27 mouse cellular contexts compared by ENCODE assay signal in genomic region chr13:46040062-46040461, GRCm38 (mm10).
DNase-seq lines count a peak whose midpoint lies in the region; ATAC-seq and TF ChIP-seq lines count a peak whose summit lies in the region.
"Had no signal": no experiment of that assay in that cellular context is flagged by ENCODE, and none has a peak within 500 bp of the region (broad histone marks: within the 10 kb centered on the region; RNA-seq: fewer than 3 reads in every experiment).

No protein-coding gene starts in this region.

- H3K27ac ChIP-seq in hindbrain, postnatal 0 days: 0 out of 2 replicates have a peak overlapping the region, but pooled peaks have one; percentile 7
- no peak overlapping the region for H3K27ac ChIP-seq in hindbrain, embryonic 14.5 days
- 0 out of 2 replicates have a peak overlapping the region, but pooled peaks have one; percentile 82 for H3K27ac ChIP-seq in forebrain, embryonic 12.5 days
- peak overlapping the region; percentile 23; the same call in 1 of the 2 replicates for H3K27ac ChIP-seq in midbrain, embryonic 15.5 days
- H3K27ac ChIP-seq: embryonic facial prominence, embryonic 15.5 days; heart, adult 2 months; limb, embryonic 10.5 days; neural tube, embryonic 12.5 days had no signal

- no peak overlapping the region for H3K4me2 ChIP-seq in hindbrain, postnatal 0 days (ENCODE audit: low read depth, low read length)
- H3K4me2 ChIP-seq in hindbrain, embryonic 14.5 days (replicated peaks): no peak overlapping the region
- no peak overlapping the region for H3K4me2 ChIP-seq in forebrain, embryonic 12.5 days
- no peak overlapping the region for H3K4me2 ChIP-seq in midbrain, embryonic 15.5 days
- H3K4me2 ChIP-seq: embryonic facial prominence, embryonic 15.5 days; neural tube, embryonic 12.5 days had no signal

- no peaks in the 10 kb centered on the region for H3K9me3 ChIP-seq in hindbrain, postnatal 0 days (ENCODE audit: low read length)
- no peaks in the 10 kb centered on the region for H3K9me3 ChIP-seq in hindbrain, embryonic 14.5 days (ENCODE audit: control insufficient read depth, low read length)
- no peaks in the 10 kb centered on the region for H3K9me3 ChIP-seq in forebrain, embryonic 12.5 days
- H3K9me3 ChIP-seq in midbrain, embryonic 15.5 days: no peaks in the 10 kb centered on the region
- H3K9me3 ChIP-seq: embryonic facial prominence, embryonic 15.5 days; G1E; limb, embryonic 10.5 days; neural tube, embryonic 12.5 days had no signal

- no peaks in the 10 kb centered on the region for H3K36me3 ChIP-seq in hindbrain, postnatal 0 days (ENCODE audit: insufficient read depth, low read length)
- H3K36me3 ChIP-seq in hindbrain, embryonic 14.5 days (replicated peaks; ENCODE audit: control insufficient read depth, insufficient read depth): no peaks in the 10 kb centered on the region
- no peaks in the 10 kb centered on the region for H3K36me3 ChIP-seq in forebrain, embryonic 12.5 days (replicated peaks)
- no peaks in the 10 kb centered on the region for H3K36me3 ChIP-seq in midbrain, embryonic 15.5 days (replicated peaks)
- H3K36me3 ChIP-seq: embryonic facial prominence, embryonic 15.5 days; G1E; limb, embryonic 10.5 days; neural tube, embryonic 12.5 days had no signal

- ATAC-seq in hindbrain, postnatal 0 days: no peak
- no peak for ATAC-seq in hindbrain, embryonic 14.5 days (ENCODE audit: low FRiP score)
- no peak for ATAC-seq in forebrain, embryonic 12.5 days (ENCODE audit: low FRiP score)
- peak; percentile 59; the same call in 1 of the 2 replicates for ATAC-seq in midbrain, embryonic 15.5 days (replicated peaks)
- ATAC-seq: inflammation-experienced regulatory T-cells, adult 6 months; Patski had no signal

- no peaks in the 10 kb centered on the region for H3K27me3 ChIP-seq in hindbrain, postnatal 0 days (ENCODE audit: insufficient read depth, low read length)
- no peaks in the 10 kb centered on the region for H3K27me3 ChIP-seq in hindbrain, embryonic 14.5 days (ENCODE audit: control insufficient read depth, insufficient read depth, low read length)
- H3K27me3 ChIP-seq in forebrain, embryonic 12.5 days: no peaks in the 10 kb centered on the region
- no peaks in the 10 kb centered on the region for H3K27me3 ChIP-seq in midbrain, embryonic 15.5 days (replicated peaks)
- H3K27me3 ChIP-seq: CH12.LX; embryonic facial prominence, embryonic 15.5 days; neural tube, embryonic 12.5 days had no signal

- DNase-seq in hindbrain, postnatal 0 days (ENCODE audit: low spot score): peak; percentile 45
- no peak for DNase-seq in hindbrain, embryonic 14.5 days (ENCODE audit: low spot score)
- peak; percentile 72 for DNase-seq in brain, embryonic 14.5 days (ENCODE audit: low read depth)
- DNase-seq in embryo, embryonic 10 days (ENCODE audit: low spot score): no peak
- DNase-seq in gastrocnemius, postnatal 36 days: no peak
- DNase-seq: adrenal gland, adult 8-10 months; B cell, adult 2 months; cerebellum, adult 2 months; cerebellum, postnatal 36 days; gastrocnemius, postnatal 14 days; heart, adult 2 months; kidney, adult 18-20 months; kidney, postnatal 4 days; layer of hippocampus, adult 9-11 months; lung, postnatal 4 days; retina, postnatal 1 day; right cerebral cortex, postnatal 25 days; thymus, postnatal 25 days had no signal

- TF ChIP-seq CTCF in hindbrain, postnatal 0 days (IDR thresholded peaks at IDR 0.05; ENCODE audit: low read depth): no peak
- TF ChIP-seq CTCF in brain, embryonic 14.5 days (IDR thresholded peaks at IDR 0.05; ENCODE audit: borderline replicate concordance, extremely low read depth, insufficient read depth, insufficient read length): no peak

- no peak for TF ChIP-seq POLR2A in brain, embryonic 14.5 days (IDR thresholded peaks at IDR 0.05; ENCODE audit: borderline replicate concordance, extremely low read depth, insufficient read depth, insufficient read length, poor library complexity, severe bottlenecking)

- WGBS in hindbrain, postnatal 0 days: 59% methylated on average over 5 of the region's 5 CpGs
- 70% methylated on average over 5 of the region's 5 CpGs for WGBS in hindbrain, embryonic 14.5 days
- WGBS in forebrain, embryonic 12.5 days: 45% methylated on average over 5 of the region's 5 CpGs
- 46% methylated on average over 5 of the region's 5 CpGs for WGBS in midbrain, embryonic 15.5 days

- intact Hi-C loops in gastrocnemius, postnatal 36 days (cut with DNase I): no loop called here

- H3K4me3 ChIP-seq in hindbrain, postnatal 0 days (ENCODE audit: low read length): no peak overlapping the region
- no peak overlapping the region for H3K4me3 ChIP-seq in hindbrain, embryonic 14.5 days (replicated peaks; ENCODE audit: low read length)
- H3K4me3 ChIP-seq in forebrain, embryonic 12.5 days (replicated peaks): no peak overlapping the region
- H3K4me3 ChIP-seq in midbrain, embryonic 15.5 days: no peak overlapping the region
- H3K4me3 ChIP-seq: embryonic facial prominence, embryonic 15.5 days; heart, adult 2 months; limb, embryonic 10.5 days; neural tube, embryonic 12.5 days had no signal

- no peak overlapping the region for H3K9ac ChIP-seq in hindbrain, postnatal 0 days (replicated peaks; ENCODE audit: low read length)
- H3K9ac ChIP-seq in hindbrain, embryonic 14.5 days: no peak overlapping the region
- H3K9ac ChIP-seq in forebrain, embryonic 12.5 days: no peak overlapping the region
- no peak overlapping the region for H3K9ac ChIP-seq in midbrain, embryonic 15.5 days
- H3K9ac ChIP-seq: embryonic facial prominence, embryonic 15.5 days; neural tube, embryonic 12.5 days had no signal

- H3K4me1 ChIP-seq in hindbrain, postnatal 0 days (ENCODE audit: insufficient read depth, low read length): peaks cover 21% of the 10 kb centered on the region
- no peaks in the 10 kb centered on the region for H3K4me1 ChIP-seq in hindbrain, embryonic 14.5 days (replicated peaks; ENCODE audit: control insufficient read depth, insufficient read depth, low read length)
- peaks cover 41% of the 10 kb centered on the region for H3K4me1 ChIP-seq in forebrain, embryonic 12.5 days
- H3K4me1 ChIP-seq in midbrain, embryonic 15.5 days: peaks cover 15% of the 10 kb centered on the region
- H3K4me1 ChIP-seq: limb, embryonic 10.5 days had no signal

Comparison
In these comparisons a context has a peak if more than half of its experiments do, and no peak if none do; other contexts are left out.
1. DNase-seq: peak in hindbrain, postnatal 0 days (single experiment) and brain, embryonic 14.5 days (single experiment); none in hindbrain, embryonic 14.5 days (single experiment), embryo, embryonic 10 days (single experiment) and gastrocnemius, postnatal 36 days (0 of 2).